Mouse (Mus musculus): ENCODE data around the gene Fam205a1.
"Not testable (repeated sequence)": the region's sequence is repeated elsewhere in the genome, so short reads cannot be mapped to it uniquely, and the experiment has no call there.

DNA sequence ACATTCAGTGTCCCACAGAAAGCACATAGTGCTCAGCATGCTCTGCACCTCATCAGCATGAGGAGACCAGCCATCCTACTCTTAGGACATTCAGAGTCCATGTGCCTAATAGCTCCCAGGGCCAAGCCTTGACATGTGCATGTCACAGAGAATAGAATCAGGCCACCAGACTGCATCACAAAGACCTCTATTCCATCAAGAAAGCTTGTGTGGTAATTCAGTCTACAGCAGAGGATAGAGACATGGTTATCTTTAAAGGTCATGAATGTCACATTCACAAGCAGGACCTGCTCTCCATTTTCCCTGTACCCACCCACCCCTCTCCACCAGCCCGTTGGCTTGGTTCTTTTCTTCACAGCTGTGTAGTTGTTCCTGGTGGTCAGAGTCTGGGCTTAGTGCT is at the start of gene Fam205a1:
- not testable (repeated sequence) for TF ChIP-seq CTCF (conservative IDR thresholded peaks at IDR 0.05; ENCODE audit: insufficient read depth, insufficient read length, low read depth, low read length); POLR2A (IDR thresholded peaks at IDR 0.05; ENCODE audit: low read depth, low read length)

Data from kidney, adult 2 months (tissue).